Mouse (Mus musculus): ENCODE measurements around the gene Coro6. TPM values are rescaled to one million over a fixed set of nuclear protein-coding genes. Genes with fewer than 3 reads are reported as not detected.
A peak's percentile ranks its signal among the peaks of the same experiment; 100 is the strongest.

The Coro6 gene
- polyA plus RNA-seq, 1 experiment: not detected

DNA sequence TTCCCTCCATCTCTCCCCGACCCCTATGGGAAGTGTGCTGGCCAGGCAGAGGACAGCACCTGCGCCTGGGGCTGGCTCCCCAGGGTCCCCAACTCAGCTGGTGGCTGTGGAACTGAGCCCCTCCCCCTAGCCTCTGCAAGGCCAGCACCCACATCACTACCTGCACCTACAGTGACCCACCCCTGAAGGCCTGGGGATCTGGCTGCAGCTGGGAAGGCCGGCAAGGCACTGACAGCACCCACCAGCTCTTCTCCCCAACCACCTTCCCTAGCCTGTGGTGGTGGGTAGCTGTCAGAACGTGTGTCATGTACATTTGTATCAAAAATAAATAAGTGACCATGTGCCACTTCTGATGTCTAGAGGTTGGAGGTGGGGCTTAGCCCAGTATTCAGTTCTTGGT is 45.2 kb downstream of the Coro6 start:
- TF ChIP-seq CTCF (IDR thresholded peaks at IDR 0.05; ENCODE audit: low read depth, low read length): no peak
- TF ChIP-seq POLR2A (IDR thresholded peaks at IDR 0.05; ENCODE audit: borderline replicate concordance, low read depth, low read length): no peak
- peaks cover 8% of the 10 kb centered on the region for H3K4me1 ChIP-seq (ENCODE audit: control insufficient read depth, insufficient read depth, low read length)

DNA sequence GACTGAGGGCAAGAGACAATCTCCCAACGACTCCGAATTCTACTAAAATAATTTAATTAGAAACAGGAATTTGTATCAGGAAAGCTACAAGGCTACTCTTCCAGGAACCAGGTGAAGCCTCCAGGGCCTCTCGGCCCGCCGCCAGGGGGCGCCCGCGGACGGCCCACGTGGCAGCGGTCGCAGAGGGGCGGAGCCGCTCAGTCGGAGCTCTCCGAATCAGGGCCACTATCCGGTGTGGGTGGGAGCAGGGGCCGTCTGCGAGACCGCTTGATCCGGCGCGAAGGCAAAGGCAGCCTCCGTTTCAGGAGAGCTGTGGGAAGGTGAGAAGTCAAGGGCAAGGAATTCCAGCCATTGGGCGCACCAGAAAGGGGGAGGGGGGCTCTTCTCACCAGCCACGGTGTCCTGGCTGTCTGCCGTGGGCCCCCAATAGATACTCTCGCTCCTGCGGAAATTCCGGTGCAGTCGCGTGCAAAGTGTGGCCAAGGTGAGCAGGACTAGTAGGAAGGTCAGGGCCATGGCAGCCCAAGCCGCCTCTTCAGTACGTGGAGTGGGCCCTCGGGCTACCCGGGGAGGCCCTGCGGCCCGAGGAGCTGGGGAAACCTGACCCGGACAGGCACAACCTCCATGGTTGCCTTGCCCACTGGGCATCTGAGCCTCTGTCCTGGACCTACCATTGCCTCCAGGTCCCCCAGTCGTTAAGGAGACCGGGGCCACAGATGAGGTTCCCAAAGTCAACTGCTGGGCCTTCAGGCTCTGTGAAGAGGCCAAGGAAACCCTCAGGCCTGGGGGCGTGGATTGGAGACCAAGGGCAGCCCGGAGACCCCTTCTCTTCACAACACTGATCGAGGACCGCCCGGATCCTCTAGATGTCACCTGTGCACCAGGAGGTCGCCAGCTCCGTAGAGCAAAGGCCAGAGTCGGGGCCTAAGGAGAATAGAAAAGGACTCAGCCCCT is 46.1 kb downstream of the Coro6 start:
- Histone ChIP-seq H3K4me3 (ENCODE audit: insufficient read depth, low read length) (peak overlapping the region; percentile 52), H3K27ac (ENCODE audit: insufficient read depth, low read depth, low read length) (no peak overlapping the region), H3K4me1 (ENCODE audit: control insufficient read depth, insufficient read depth, low read length) (peaks cover 10% of the 10 kb centered on the region)
- TF ChIP-seq POLR2A (IDR thresholded peaks at IDR 0.05; ENCODE audit: borderline replicate concordance, low read depth, low read length): no peak
- peak; percentile 98 for TF ChIP-seq CTCF (IDR thresholded peaks at IDR 0.05; ENCODE audit: low read depth, low read length)

More for the DNA sequence above, 45.2 kb downstream of the Coro6 start:
- H3K4me3 ChIP-seq (ENCODE audit: insufficient read depth, low read length): no peak overlapping the region
- H3K27ac ChIP-seq (ENCODE audit: insufficient read depth, low read depth, low read length): no peak overlapping the region

DNA sequence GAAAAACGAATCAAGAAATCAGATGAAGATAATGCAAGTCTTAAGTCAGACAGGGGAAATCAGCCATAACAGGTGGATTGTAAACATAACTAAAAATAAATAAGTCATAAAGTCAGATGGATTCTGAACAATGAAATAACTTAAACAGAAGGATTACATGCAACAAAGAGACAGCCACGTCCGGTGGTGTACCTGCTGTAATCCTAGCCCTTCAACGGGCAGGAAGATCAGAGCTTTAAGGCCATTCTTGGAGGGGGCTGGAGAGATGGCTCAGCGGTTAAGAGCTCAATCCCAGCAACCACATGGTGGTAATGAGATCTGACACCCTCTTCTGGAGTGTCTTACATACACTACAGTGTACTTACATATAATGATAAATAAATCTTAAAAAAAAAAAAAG is 49.1 kb downstream of the Coro6 start:
- Histone ChIP-seq H3K4me3 (ENCODE audit: insufficient read depth, low read length) (no peak overlapping the region), H3K27ac (ENCODE audit: insufficient read depth, low read depth, low read length) (no peak overlapping the region), H3K4me1 (ENCODE audit: control insufficient read depth, insufficient read depth, low read length) (peaks cover 15% of the 10 kb centered on the region)
- TF ChIP-seq POLR2A (IDR thresholded peaks at IDR 0.05; ENCODE audit: borderline replicate concordance, low read depth, low read length) (no peak), CTCF (IDR thresholded peaks at IDR 0.05; ENCODE audit: low read depth, low read length) (no peak)

DNA sequence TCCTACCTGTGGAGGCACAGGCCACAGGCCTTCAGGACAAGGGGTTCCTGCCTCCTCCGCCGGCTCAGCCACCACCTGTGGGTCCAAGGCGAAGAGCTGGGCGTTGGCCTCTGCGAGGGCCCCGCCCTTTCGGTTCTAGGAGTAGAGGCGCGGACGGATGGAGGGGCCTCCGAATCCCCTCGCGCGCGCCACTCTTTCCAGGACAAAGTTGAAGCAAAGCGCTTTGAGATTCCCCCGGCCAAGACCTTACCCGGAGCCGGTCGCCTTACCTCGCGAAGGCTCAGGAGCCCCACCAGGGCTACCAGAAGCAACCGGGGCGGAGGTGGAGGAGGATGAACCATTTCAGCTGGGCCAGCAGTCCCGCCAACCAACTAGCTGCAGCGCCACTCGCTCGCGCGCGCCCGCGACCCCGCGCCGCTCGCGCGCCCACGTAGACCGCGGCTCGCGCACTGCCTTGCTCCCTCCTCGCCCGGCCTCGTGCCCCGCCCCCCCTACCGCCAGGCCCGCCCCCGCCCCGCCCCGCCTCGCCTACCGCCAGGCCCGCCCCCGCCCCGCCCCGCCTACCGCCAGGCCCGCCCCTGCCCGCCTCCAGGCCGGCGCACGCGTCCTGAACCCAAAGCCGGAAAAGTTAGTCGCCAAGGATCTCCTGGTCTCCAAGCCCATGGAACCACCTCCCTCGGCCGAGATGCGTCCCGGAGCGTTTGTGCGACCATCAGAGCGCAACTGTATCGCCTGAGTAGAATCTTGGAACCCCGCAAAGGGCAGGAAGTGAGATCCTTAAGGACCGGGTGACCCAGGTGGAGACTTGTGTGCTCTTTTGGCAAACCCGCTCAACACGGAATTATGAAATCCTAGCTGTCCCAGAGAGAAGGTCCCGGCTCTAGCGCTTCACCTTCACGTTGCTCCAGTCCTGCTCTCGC is 50.9 kb downstream of the Coro6 start:
- peak overlapping the region; percentile 74 for H3K4me3 ChIP-seq (ENCODE audit: insufficient read depth, low read length)
- peak overlapping the region; percentile 40 for H3K27ac ChIP-seq (ENCODE audit: insufficient read depth, low read depth, low read length)
- TF ChIP-seq POLR2A (IDR thresholded peaks at IDR 0.05; ENCODE audit: borderline replicate concordance, low read depth, low read length): no peak
- no peak for TF ChIP-seq CTCF (IDR thresholded peaks at IDR 0.05; ENCODE audit: low read depth, low read length)
- peaks cover 23% of the 10 kb centered on the region for H3K4me1 ChIP-seq (ENCODE audit: control insufficient read depth, insufficient read depth, low read length)

DNA sequence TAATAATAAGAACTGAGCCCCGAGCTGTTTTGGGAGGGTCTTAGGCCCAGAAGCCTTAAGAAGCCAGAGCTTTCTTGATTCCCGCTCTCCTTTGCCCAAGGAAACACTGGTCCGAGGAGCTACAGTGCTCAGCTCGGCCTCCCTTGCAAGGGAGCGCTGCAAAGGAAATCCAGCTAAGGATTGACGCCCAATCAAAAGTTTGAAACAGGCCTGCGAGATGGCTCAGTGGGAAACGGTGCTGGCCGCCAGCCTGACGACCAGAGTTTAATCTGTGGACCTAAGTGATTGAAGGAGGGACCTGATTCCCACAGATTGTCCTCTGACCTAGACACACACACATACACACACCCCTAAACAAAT is 51.6 kb downstream of the Coro6 start:
- TF ChIP-seq POLR2A (IDR thresholded peaks at IDR 0.05; ENCODE audit: borderline replicate concordance, low read depth, low read length): no peak
- no peak for TF ChIP-seq CTCF (IDR thresholded peaks at IDR 0.05; ENCODE audit: low read depth, low read length)
- Histone ChIP-seq H3K4me3 (ENCODE audit: insufficient read depth, low read length) (peak overlapping the region; percentile 74), H3K27ac (ENCODE audit: insufficient read depth, low read depth, low read length) (peak overlapping the region; percentile 40), H3K4me1 (ENCODE audit: control insufficient read depth, insufficient read depth, low read length) (peaks cover 25% of the 10 kb centered on the region)

DNA sequence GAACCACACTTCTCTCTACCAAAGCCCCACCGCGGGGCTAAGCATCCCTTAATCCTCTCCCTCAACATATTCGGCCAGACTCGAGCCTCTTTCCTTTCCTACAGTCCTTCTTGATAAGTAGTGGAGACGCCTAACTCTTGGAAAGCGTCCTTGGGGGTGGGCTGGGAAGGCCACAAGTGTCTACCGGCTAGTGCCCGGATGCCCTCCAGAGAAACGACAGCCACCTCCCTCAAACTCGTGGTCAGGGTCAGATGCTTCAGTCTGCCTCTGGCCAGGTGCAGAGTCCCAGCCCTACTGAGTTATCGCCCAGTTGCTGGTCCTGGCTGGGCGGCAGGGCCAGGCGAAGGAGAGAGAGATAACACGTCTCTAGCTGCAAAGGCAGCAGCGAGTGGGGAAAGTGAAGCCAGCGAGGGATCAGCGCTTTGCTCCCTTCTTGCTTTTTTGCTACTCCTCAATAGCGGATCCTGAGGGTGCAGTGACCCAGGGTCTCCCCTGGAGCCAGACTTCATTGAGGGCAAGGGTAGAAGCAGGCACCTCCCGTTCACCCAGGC is 52.1 kb downstream of the Coro6 start:
- Histone ChIP-seq H3K4me1 (ENCODE audit: control insufficient read depth, insufficient read depth, low read length) (peaks cover 29% of the 10 kb centered on the region), H3K4me3 (ENCODE audit: insufficient read depth, low read length) (peak overlapping the region; percentile 74)
- no peak for TF ChIP-seq POLR2A (IDR thresholded peaks at IDR 0.05; ENCODE audit: borderline replicate concordance, low read depth, low read length)
- TF ChIP-seq CTCF (IDR thresholded peaks at IDR 0.05; ENCODE audit: low read depth, low read length): no peak

DNA sequence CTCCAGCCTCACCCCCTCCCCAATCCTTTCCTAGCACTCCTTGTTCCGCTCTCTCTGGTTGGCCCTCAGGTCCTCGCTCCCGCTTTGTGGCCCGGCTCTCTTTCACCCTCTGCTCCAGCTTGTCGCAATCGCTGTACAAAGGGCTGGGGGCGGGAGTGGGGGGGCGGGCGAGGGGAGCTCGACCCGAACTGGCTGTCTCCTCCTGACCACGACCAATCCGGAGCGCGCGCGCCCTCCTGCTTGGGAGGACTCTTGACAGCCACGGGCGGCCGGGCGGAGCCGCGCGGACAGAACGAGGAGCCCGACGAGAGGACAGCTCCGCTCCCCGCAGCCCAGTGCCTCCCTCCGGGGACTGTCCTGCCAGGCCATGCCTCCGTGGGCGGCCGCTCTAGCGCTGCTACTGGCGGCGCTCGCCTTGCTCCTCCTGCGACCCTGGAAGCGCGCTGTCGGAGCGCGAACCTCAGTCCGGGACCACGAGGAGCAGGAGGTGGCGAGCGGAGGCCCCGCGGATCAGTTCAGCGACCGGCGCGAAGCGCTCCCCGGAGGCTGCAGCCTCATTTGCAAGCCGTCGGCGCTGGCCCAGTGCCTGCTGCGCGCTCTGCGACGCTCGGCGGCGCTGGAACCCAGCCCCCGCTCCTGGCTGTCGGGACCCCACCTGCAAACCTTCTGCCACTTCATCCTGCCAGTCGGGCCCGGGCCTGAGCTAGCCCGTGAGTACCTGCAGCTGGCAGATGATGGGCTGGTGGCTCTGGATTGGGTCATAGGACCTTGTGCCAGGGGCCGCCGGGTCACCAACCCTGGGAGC is 52.8 kb downstream of the Coro6 start, which contains the start of gene Abhd15:
Abhd15 (plus strand) TSS at position 290 of the 805 bp plus-strand sequence.
- Histone ChIP-seq H3K4me1 (ENCODE audit: control insufficient read depth, insufficient read depth, low read length) (peaks cover 36% of the 10 kb centered on the region), H3K4me3 (ENCODE audit: insufficient read depth, low read length) (peak within 1 kb of the TSS; percentile 74), H3K27ac (ENCODE audit: insufficient read depth, low read depth, low read length) (peak within 1 kb of the TSS; percentile 46)
- TF ChIP-seq POLR2A (IDR thresholded peaks at IDR 0.05; ENCODE audit: borderline replicate concordance, low read depth, low read length): peak; percentile 30; the same call in 1 of the 2 replicates
- no peak for TF ChIP-seq CTCF (IDR thresholded peaks at IDR 0.05; ENCODE audit: low read depth, low read length)

More for the DNA sequence above, 52.1 kb downstream of the Coro6 start:
- H3K27ac ChIP-seq (ENCODE audit: insufficient read depth, low read depth, low read length): peak overlapping the region; percentile 46

DNA sequence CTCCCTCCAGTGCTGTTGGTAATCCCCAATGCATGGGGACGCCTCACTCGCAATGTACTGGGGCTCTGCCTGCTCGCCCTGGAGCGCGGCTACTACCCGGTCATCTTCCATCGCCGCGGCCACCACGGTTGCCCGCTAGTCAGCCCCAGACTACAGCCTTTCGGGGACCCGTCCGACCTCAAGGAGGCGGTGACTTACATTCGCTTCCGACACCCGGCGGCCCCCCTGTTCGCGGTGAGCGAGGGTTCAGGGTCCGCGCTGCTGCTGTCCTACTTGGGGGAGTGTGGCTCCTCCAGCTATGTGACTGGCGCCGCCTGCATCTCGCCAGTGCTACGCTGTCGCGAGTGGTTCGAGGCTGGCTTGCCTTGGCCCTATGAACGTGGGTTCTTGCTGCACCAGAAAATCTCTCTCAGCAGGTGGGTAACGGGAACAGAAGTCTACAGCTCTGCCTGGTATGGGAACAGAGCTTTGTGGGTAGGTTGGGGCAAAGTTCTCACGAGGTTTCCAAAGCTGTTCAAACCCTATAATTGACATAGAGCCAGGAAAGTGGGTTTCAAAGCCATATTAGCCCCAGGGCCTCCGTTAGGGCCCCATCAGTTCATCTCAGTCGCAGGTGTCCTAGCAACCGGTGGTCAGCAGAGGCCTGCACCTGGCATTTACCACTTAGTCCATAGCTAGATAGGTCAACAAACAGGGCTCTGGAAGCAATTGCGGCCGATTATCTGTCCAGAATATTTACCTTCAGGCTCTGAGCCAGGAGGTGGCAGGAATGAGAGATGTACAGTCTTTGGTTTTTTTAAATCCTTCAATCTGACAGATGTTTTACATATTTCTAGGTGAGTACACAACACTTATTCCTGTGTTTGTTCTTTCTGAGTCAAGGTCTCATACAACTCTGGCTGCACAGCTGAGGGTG is 53.7 kb downstream of the Coro6 start, which contains the start of gene Trp53i13:
Trp53i13 (minus strand) TSS at position 344 of the 916 bp plus-strand sequence.
- Histone ChIP-seq H3K27ac (ENCODE audit: insufficient read depth, low read depth, low read length) (peak within 1 kb of the TSS; percentile 42), H3K4me3 (ENCODE audit: insufficient read depth, low read length) (peak within 1 kb of the TSS; percentile 74), H3K4me1 (ENCODE audit: control insufficient read depth, insufficient read depth, low read length) (peaks cover 40% of the 10 kb centered on the region)
- TF ChIP-seq CTCF (IDR thresholded peaks at IDR 0.05; ENCODE audit: low read depth, low read length) (no peak), POLR2A (IDR thresholded peaks at IDR 0.05; ENCODE audit: borderline replicate concordance, low read depth, low read length) (no peak)
